Mouse (Mus musculus) lung, embryonic 14.5 days (tissue): ENCODE results near the gene Tec. TPM values are rescaled to one million over a fixed set of nuclear protein-coding genes. Genes with fewer than 3 reads are reported as not detected.

Experiments used
- ATAC-seq: fragments of 200-750 bp; cut with Nextera tagmentation; 2 replicates; pipeline ENCODE4 v1.8.0; 2017; ENCODE audit warnings: mild to moderate bottlenecking, moderate TSS enrichment, moderate library complexity; ENCODE audit not compliant: insufficient read depth
- DNase-seq: peaks from one replicate; pipeline ENCODE4 v3.0.0-alpha.2; 2015
- H3K27ac ChIP-seq: fragments of 300-500 bp; sonication (generic); 2 replicates; pipeline ENCODE4 v1.5.1; 2014; ENCODE audit warnings: low read depth, mild to moderate bottlenecking, moderate library complexity
- H3K27me3 ChIP-seq: fragments of 300-500 bp; sonication (generic); 2 replicates; pipeline ENCODE4 v1.6.1; 2014; ENCODE audit warnings: low read length, control low read depth; ENCODE audit not compliant: insufficient read depth
- H3K36me3 ChIP-seq: fragments of 300-500 bp; sonication (generic); 2 replicates; pipeline ENCODE4 v1.6.1; 2014; ENCODE audit warnings: control low read depth; ENCODE audit not compliant: insufficient read depth
- H3K4me1 ChIP-seq: fragments of 300-500 bp; sonication (generic); 2 replicates; pipeline ENCODE4 v1.6.1; 2014; ENCODE audit warnings: antibody characterized with exemption, control low read depth; ENCODE audit not compliant: insufficient read depth
- H3K4me2 ChIP-seq: fragments of 300-500 bp; sonication (generic); 2 replicates; pipeline ENCODE4 v1.6.1; 2014; ENCODE audit warnings: mild to moderate bottlenecking
- H3K4me3 ChIP-seq: fragments of 300-500 bp; sonication (generic); 2 replicates; pipeline ENCODE4 v1.5.1; 2014; ENCODE audit warnings: low read depth, low read length
- H3K9ac ChIP-seq: fragments of 300-500 bp; sonication (generic); 2 replicates; pipeline ENCODE4 v1.6.1; 2014
- H3K9me3 ChIP-seq: fragments of 300-500 bp; sonication (generic); 2 replicates; pipeline ENCODE4 v1.6.1; 2016; ENCODE audit warnings: low read depth, low read length, control low read depth
- CTCF ChIP-seq: IDR thresholded peaks from 2 replicates; pipeline ENCODE4 v1.5.1; 2016; ENCODE audit warnings: antibody characterized with exemption, low read depth
- WGBS: fragments of 180-500 bp; shearing (Covaris S2); extraction: QIAGEN DNeasy Blood & Tissue Kit; methylation state at CpG from one replicate; pipeline ENCODE4 v1.1.7; 2014; 5-methylcytosine and 5-hydroxymethylcytosine counted together
- polyA plus RNA-seq: library from polyadenylated mRNA; unstranded; fragments of >200 nt; fragmentation: Nextera tagmentation; extraction: Ambion mirVana; gene quantifications from 2 replicates; pipeline ENCODE4 v1.2.1, GENCODE M21; 2014

The Tec gene
- 3.5 and 3.8 TPM in 2 replicates for polyA plus RNA-seq

DNA sequence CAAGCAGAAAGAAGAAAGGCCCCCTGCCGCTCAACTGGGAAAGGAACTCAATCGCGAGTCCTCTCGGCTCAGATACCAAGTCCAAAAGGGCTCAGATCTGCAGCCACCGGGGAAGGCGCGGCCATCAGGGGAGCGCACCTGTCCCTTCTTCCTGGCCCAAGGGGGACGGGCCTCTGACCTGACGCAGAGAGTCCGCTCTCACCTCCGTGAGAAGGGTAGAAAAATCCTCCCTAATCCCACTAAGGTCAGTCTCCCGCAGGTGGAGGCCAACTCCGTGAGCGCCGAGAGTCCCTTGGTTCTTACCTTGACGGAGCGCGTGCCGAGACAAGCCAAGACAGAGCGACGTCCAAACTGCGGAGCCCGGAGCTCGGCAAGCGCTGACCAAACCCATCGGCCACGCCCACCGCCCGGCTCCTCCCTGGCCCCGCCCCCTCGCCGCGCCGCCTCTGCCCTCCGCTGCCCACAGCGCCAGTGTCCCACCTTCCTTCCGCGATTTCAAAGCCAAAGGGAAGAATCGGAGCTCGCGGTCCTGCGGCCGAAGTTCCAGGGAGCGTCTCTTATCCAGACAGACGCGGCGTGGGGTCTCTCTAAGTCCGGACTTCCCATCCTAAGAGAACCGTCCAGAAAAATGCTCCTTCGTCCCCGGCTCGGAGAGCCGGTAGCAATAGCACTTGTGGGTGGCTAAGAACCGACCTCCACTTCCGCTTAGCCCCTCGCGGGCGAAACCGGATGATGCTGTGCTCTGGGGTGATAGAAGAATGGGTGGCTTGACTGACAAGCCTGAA is at the start of gene Tec:
Gene Tec (minus strand): TSS at position 393 of the 785 bp plus-strand sequence.
- H3K27me3 ChIP-seq = peaks cover 13% of the 10 kb centered on the region; the same call in 1 of the 2 replicates
- no peaks in the 10 kb centered on the region for H3K36me3 ChIP-seq
- DNase-seq = peak; percentile 91
- 0 out of 2 replicates have a peak, but pooled peaks have one; percentile 5 for TF ChIP-seq CTCF
- no peaks in the 10 kb centered on the region for H3K4me1 ChIP-seq
- no peak within 1 kb of the TSS for H3K27ac ChIP-seq
- H3K9me3 ChIP-seq = no peaks in the 10 kb centered on the region
- peak within 1 kb of the TSS; percentile 83 for H3K4me2 ChIP-seq
- H3K4me3 ChIP-seq = peak within 1 kb of the TSS; percentile 53
- WGBS = under 1% methylated on average over 60 of the region's 60 CpGs
- peak within 1 kb of the TSS; percentile 45 for H3K9ac ChIP-seq
- ATAC-seq = peak; percentile 96

- no peak for ATAC-seq
- 24% methylated on average over 1 of the region's 1 CpGs for WGBS
- no peak for DNase-seq
- Histone ChIP-seq H3K36me3 (no peaks in the 10 kb centered on the region), H3K27me3 (no peaks in the 10 kb centered on the region), H3K4me1 (peaks cover 20% of the 10 kb centered on the region), H3K9ac (no peak overlapping the region), H3K9me3 (no peaks in the 10 kb centered on the region), H3K27ac (no peak overlapping the region), H3K4me3 (no peak overlapping the region), H3K4me2 (peak overlapping the region; percentile 82)
- no peak for TF ChIP-seq CTCF
Measured at GRCm38 (mm10) chr5:72916851-72917250, 48.6 kb upstream of the Tec start.

- WGBS = 15% methylated on average over 4 of the region's 4 CpGs
- Histone ChIP-seq H3K4me3 (peak overlapping the region; percentile 97), H3K36me3 (no peaks in the 10 kb centered on the region), H3K4me2 (peak overlapping the region; percentile 82), H3K4me1 (peaks cover 20% of the 10 kb centered on the region), H3K27me3 (no peaks in the 10 kb centered on the region), H3K9ac (peak overlapping the region; percentile 99), H3K9me3 (no peaks in the 10 kb centered on the region), H3K27ac (peak overlapping the region; percentile 47; the same call in 1 of the 2 replicates)
- DNase-seq = peak; percentile 27
- no peak for TF ChIP-seq CTCF
- no peak for ATAC-seq
Measured at GRCm38 (mm10) chr5:72916048-72916447, 47.8 kb upstream of the Tec start.

- H3K27me3 ChIP-seq = no peaks in the 10 kb centered on the region
- H3K4me2 ChIP-seq = peak overlapping the region; percentile 82
- no peak for TF ChIP-seq CTCF
- ATAC-seq = peak; percentile 48
- peaks cover 20% of the 10 kb centered on the region for H3K4me1 ChIP-seq
- peak overlapping the region; percentile 97 for H3K4me3 ChIP-seq
- H3K9me3 ChIP-seq = no peaks in the 10 kb centered on the region
- H3K36me3 ChIP-seq = no peaks in the 10 kb centered on the region
- peak; percentile 61 for DNase-seq
- peak overlapping the region; percentile 99 for H3K9ac ChIP-seq
- WGBS = under 1% methylated on average over 64 of the region's 66 CpGs
- H3K27ac ChIP-seq = peak overlapping the region; percentile 99
Measured at GRCm38 (mm10) chr5:72914633-72915561, 46.6 kb upstream of the Tec start.

- H3K27ac ChIP-seq = peak within 1 kb of the TSS; percentile 99
Measured at GRCm38 (mm10) chr5:72913648-72914557, 45.6 kb upstream of the Tec start, which contains the start of gene Slain2. TSS of gene Slain2 (plus strand) at chr5:72914304.

DNA sequence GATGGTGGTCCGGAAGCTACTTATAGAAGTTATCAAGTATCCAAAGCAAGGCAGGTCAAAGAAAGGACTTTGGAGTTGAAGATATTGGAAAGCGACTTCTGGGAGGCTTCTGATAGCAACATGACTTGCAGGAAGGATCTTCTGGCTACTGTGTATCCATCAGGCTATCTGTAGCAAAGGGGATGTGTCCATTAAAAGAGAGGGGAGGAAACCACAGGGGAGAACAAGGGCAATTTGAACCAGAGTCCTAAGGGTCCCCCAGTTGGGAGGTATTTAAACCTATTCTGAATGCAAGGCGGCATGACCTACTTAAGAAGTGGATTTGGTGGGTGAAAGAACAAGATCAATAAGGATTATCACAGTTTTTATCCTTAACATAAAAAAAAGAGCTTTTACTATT is 43.0 kb upstream of the Tec start:
- no peak for TF ChIP-seq CTCF
- H3K27ac ChIP-seq = no peak overlapping the region
- H3K4me3 ChIP-seq = no peak overlapping the region
- no peaks in the 10 kb centered on the region for H3K36me3 ChIP-seq
- DNase-seq = no peak
- H3K4me1 ChIP-seq = peaks cover 12% of the 10 kb centered on the region
- no peak for ATAC-seq
- no peaks in the 10 kb centered on the region for H3K27me3 ChIP-seq
- WGBS = 86% methylated on average over 3 of the region's 3 CpGs
- H3K9me3 ChIP-seq = no peaks in the 10 kb centered on the region
- H3K4me2 ChIP-seq = no peak overlapping the region
- no peak overlapping the region for H3K9ac ChIP-seq

More at GRCm38 (mm10) chr5:72913648-72914557, 45.6 kb upstream of the Tec start, which contains the start of gene Slain2:
- peak; percentile 99 for DNase-seq
- WGBS = 1% methylated on average over 83 of the region's 83 CpGs
- peak within 1 kb of the TSS; percentile 97 for H3K4me3 ChIP-seq
- TF ChIP-seq CTCF = peak; percentile 71
- H3K4me1 ChIP-seq = peaks cover 20% of the 10 kb centered on the region
- no peaks in the 10 kb centered on the region for H3K27me3 ChIP-seq
- H3K4me2 ChIP-seq = peak within 1 kb of the TSS; percentile 82
- no peaks in the 10 kb centered on the region for H3K36me3 ChIP-seq
- ATAC-seq = peak; percentile 95
- H3K9me3 ChIP-seq = no peaks in the 10 kb centered on the region
- peak within 1 kb of the TSS; percentile 99 for H3K9ac ChIP-seq
